Mouse (Mus musculus): ENCODE measurements around the gene D930007J09Rik. TPM values are rescaled to one million over a fixed set of nuclear protein-coding genes. Genes with fewer than 3 reads are reported as not detected.

Gene D930007J09Rik
- total RNA-seq, 2 experiments from 2014 or later = not detected

GRCm38 (mm10) chr13:32821671-32822070 is 19.0 kb upstream of the D930007J09Rik start:
- DNase-seq (ENCODE audit: low spot score in 2 of 2) = no peak

GRCm38 (mm10) chr13:32819926-32820325 is 17.3 kb upstream of the D930007J09Rik start:
- no peak for DNase-seq (ENCODE audit: low spot score in 2 of 2)

DNA sequence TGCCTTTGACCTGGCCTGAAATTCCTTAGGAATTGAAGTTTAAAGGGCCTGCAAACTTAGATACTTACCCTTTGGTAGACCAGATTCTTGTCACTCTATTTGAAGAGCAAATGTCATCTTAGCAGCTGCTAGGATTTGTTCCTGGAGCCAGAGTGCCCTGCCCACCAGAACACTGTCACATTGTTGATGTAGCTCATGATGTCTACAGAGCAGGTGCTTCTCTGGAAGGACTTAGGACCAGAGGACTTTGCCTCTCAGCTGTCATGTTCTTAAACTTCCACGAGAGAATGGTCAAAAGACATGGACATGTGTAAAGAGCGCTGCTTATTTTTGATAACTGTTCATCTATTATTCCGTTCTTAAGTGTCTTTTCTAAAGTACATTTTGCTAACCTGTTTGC is 16.6 kb upstream of the D930007J09Rik start:
- no peak for DNase-seq (ENCODE audit: low spot score in 2 of 2)

GRCm38 (mm10) chr13:32807624-32808023 is 5.0 kb upstream of the D930007J09Rik start:
- no peak for DNase-seq (ENCODE audit: low spot score in 2 of 2)

- no peak for DNase-seq (ENCODE audit: low spot score in 2 of 2)
Observed at GRCm38 (mm10) chr13:32806820-32807219, 4.2 kb upstream of the D930007J09Rik start.

DNA sequence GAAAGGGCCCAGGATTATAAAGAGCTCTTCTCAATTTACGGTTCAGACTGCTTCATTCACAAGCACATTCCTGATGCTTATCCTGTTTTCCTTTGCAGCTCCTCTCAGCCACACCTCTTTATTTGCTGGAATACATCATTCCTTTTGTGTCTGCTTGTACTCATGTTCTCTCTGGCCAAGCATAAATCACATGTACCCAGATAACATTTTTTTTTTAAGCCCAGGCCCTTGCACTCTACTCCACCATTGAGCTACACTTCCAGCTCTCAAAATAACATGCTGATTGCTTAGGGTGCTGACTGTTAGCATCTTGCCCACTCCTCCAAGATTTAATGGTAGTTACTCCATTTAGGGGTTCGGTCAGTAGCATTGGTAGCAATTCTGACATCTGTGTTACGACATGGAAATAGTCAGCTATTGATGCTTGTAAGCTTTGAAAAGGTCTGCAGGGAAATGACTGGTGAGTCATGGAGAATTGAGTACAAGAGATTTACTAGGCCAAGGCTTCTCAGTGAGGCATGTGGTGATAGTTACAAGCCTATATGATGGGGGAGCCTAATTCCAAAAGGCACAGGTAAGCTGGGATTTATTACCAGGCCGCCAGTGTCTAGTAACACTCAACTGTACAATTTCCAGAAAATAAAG is 1.2 kb upstream of the D930007J09Rik start:
- DNase-seq (ENCODE audit: low spot score in 2 of 2) = peak in 1 of 2 experiments; percentile 30

- peak; percentile 86 to 88 for DNase-seq (ENCODE audit: low spot score in 2 of 2)
Observed at GRCm38 (mm10) chr13:32801693-32802221, 892 bp downstream of the D930007J09Rik start, which contains the start of gene Wrnip1. TSS of gene Wrnip1 (plus strand) at chr13:32802038.

- no peak for DNase-seq (ENCODE audit: low spot score in 2 of 2)
Observed at GRCm38 (mm10) chr13:32800859-32801258, 1.8 kb downstream of the D930007J09Rik start.

GRCm38 (mm10) chr13:32799131-32799530 is 3.5 kb downstream of the D930007J09Rik start:
- DNase-seq (ENCODE audit: low spot score in 2 of 2) = no peak

DNA sequence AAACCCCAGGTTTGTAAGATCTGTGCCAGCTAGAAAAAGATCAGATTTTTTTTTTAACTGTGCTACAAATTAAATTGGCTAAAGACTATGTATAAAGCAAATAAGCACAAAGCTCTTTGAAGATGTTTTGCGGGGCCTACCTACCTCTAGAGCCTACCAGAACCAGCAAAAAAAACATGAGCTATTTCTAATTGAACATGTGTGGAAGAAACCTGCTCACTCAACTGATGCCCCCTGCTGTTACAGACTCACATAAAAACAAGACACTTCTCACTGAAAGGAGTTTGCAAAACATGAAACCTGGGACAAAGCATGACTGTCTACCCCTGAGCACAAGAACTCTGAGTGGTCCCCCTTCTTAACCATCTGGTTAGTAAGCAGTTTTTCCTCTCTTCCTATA is 5.6 kb downstream of the D930007J09Rik start:
- no peak for DNase-seq (ENCODE audit: low spot score in 2 of 2)

- DNase-seq (ENCODE audit: low spot score in 2 of 2) = no peak
Observed at GRCm38 (mm10) chr13:32795166-32795565, 7.5 kb downstream of the D930007J09Rik start.

GRCm38 (mm10) chr13:32794619-32795018 is 8.0 kb downstream of the D930007J09Rik start:
- no peak for DNase-seq (ENCODE audit: low spot score in 2 of 2)

DNA sequence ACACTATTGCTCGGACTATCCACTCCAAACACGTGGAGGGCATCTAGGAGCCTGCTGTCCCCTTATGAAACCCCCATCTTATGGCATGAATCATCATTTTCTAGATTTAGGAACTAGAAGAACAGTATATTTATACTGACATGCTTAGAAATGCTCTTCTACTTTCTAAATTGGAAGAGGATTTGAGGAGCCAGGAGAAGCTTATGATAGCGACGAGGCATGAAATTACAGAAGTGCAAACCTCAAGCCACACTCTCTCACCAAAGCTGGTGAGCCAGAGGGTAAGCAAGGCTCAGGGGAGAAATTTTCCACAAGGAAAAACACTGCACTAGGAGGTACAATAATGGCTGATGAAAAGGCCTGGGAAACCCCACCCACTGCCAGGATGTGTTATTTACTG is 12.9 kb downstream of the D930007J09Rik start:
- DNase-seq (ENCODE audit: low spot score in 2 of 2) = no peak

GRCm38 (mm10) chr13:32787584-32787983 is 15.1 kb downstream of the D930007J09Rik start:
- no peak for DNase-seq (ENCODE audit: low spot score in 2 of 2)

DNA sequence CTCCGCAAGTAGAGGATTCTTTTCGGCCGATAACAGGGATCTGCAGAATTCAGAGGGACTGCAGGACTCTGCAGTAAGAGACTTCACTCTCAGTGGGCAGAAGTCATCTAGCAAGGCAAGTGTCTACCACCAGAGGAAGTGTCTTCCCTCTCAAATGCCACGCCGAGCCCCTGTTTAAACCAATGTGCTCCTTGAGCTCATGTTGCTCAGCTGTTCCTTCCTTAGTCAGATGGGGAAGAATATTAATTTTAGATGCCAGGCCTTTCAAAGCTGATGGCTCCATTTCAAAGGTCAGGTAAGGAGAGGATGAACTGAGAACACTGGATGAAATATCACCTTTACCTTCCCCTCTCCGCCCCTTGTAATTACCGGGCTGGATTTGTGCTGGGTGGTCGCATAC is 18.8 kb downstream of the D930007J09Rik start, which contains the start of gene Mylk4:
Mylk4 (minus strand) TSS at position 139 of the 400 bp plus-strand sequence.
- no peak for DNase-seq (ENCODE audit: low spot score in 2 of 2)

GRCm38 (mm10) chr13:32783055-32783454 is 19.6 kb downstream of the D930007J09Rik start:
- no peak for DNase-seq (ENCODE audit: low spot score in 2 of 2)

- no peak for DNase-seq (ENCODE audit: low spot score in 2 of 2)
Observed at GRCm38 (mm10) chr13:32778861-32779260, 23.8 kb downstream of the D930007J09Rik start.

GRCm38 (mm10) chr13:32776350-32776749 is 26.3 kb downstream of the D930007J09Rik start:
- DNase-seq (ENCODE audit: low spot score in 2 of 2) = no peak

GRCm38 (mm10) chr13:32775889-32776288 is 26.8 kb downstream of the D930007J09Rik start:
- peak in 1 of 2 experiments; percentile 15 for DNase-seq (ENCODE audit: low spot score in 2 of 2)

GRCm38 (mm10) chr13:32769960-32770359 is 32.7 kb downstream of the D930007J09Rik start:
- DNase-seq (ENCODE audit: low spot score in 2 of 2) = no peak

- DNase-seq (ENCODE audit: low spot score in 2 of 2) = peak in 1 of 2 experiments; percentile 31
Observed at GRCm38 (mm10) chr13:32768104-32768503, 34.5 kb downstream of the D930007J09Rik start.

GRCm38 (mm10) chr13:32764448-32764847 is 38.2 kb downstream of the D930007J09Rik start:
- DNase-seq (ENCODE audit: low spot score in 2 of 2) = no peak

GRCm38 (mm10) chr13:32763141-32763540 is 39.5 kb downstream of the D930007J09Rik start:
- peak in 1 of 2 experiments; percentile 22 for DNase-seq (ENCODE audit: low spot score in 2 of 2)
